Mouse (Mus musculus): ENCODE measurements around the gene Rnase12.
"Not testable (repeated sequence)": the region's sequence is repeated elsewhere in the genome, so short reads cannot be mapped to it uniquely, and the experiment has no call there.

Rnase12 gene

DNA sequence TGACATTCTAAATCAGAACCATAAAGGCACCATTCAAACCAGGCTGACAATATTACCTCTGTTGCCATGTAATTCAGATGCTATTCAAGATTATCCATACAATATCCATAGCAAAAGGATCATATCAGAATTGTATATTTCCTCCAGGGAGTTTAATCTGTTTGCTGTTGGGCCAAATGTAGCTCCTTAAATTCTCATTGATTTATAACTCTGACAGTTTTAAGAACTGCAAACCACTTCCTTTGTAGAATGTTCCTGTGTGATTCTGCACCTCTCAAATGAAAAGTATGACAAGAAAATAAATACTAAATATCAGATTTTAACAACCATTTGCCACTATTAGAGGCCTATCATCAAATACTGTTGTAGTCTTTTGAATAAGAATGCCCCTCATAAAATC lies 41.7 kb downstream of the Rnase12 start:
- no peak for DNase-seq

DNA sequence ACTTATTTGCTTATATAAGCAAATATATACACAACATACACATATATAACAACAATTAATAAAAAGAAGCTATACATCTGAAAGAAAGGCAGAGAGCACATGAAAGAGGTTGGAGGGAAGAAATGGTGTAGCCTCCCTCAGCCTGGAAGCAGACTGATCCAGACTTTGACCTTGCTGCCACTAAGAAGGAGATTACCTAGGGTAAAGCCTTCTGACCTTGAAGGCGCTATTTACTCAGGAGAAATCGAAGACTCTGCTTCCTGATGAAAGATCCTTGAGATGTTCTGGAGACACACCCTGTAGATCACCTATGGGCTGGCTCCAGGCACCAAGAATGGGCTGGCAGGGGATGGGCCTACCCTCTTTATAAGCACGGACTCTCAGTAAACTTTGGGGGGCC lies 42.7 kb downstream of the Rnase12 start:
- DNase-seq = not testable (repeated sequence)

DNA sequence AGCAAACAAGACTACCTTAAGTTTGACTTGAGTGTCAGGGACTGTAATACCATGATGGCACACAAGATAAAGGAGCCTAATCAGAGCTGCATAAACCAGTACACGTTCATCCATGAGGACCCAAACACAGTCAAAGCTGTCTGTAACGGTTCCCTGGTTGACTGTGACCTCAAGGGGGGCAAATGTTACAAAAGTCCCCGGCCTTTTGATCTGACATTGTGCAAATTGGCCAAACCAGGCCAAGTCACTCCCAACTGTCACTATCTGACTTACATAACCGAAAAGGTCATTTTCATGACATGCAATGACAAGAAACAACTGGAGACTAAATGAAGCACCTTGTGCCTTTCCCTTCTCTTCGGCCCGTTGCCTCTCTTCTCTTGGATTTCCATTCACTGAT lies 47.9 kb downstream of the Rnase12 start:
- peak; percentile 48 for DNase-seq

DNA sequence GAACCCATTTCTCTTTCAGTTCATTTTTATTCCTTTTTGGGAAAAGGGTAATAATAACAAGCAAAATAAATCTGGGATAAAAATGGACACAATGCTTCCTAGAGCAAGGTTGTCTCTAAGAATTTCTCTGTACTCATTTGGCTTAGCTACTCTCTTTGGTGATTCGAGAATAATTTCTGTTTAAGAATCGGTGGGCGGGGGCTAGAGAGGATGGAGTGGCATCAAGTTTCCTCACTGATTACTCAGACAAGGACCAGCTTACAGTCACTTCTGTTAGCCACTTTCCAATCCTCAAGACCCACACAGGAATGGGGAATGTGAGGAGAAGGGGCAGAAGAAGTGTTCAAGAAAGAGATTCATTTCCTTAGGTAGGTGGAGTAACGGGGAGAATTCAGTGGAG lies 48.7 kb downstream of the Rnase12 start:
- DNase-seq = no peak

DNA sequence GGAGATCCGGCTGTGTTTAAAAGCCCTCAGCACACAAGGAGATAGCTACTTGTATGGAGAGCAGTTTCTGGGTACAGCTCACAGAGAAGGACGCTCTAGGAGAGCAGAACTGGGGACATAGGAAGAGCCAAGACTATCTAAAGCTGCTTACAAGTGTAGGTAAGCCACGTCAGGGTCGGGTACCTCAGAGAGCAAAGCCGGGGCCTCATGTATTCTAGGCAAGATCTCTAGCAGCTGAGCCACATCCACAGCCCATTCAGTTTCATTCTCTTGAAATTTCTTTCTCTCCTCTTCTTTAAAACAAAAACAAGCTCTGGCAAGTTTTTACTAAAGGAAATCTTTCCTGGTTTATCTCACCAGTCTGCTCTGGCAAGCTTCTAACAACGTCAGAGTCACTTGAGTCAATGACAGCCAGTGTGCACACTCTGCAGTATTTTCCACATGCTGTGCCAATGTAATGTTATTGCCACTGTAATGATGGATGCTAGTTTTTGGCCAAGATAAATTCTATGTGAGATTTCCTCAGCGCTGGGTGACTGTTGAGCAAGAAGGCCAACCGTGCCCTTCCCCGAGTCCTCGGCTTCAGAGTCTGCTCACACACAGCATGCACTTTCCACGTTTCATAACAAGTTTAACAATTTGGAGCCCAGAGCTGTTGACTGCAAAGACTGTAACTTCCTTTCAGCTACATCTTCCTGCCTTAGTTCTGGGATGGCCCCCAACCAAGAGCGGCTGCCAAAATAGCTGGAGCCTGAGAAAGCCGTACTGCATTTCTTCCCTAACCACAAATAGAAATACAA lies 49.3 kb downstream of the Rnase12 start:
- peak; percentile 81 for DNase-seq

DNA sequence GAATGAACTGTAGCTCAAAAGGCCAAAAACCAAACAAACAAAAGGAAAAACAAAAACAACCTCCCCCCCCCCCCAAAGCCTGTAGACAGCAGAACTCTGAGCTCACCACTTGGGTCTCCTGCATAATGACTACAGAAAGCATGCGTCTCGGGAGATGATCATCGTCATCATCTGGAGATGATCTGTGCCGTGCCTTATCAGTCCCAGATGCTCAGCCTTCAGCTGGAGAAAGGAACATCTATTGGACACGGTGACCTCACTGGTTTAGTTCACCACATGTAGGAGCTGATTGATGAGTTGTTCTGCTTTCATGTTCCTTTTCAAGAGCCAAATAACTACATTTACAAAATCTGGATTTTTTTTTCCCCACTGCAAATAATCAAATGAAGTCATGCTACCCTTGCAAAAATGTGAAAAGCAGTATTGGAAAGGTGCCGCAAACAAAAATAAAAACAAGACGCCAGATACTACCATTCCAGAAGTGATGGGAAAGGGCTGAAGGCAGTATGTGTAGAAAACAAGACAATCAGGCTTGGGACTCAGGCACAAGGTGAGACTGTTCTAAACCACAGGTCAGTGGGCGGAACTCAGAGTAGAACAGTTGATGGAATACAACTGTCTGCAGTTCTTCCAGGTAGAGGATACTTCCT lies 50.2 kb downstream of the Rnase12 start, which contains the start of gene Rnase10:
Gene Rnase10 (plus strand): TSS at position 600 of the 650 bp plus-strand sequence.
- DNase-seq = no peak
